Mouse (Mus musculus) bone marrow, adult 2 months (tissue): ENCODE measurements at regions not wholly inside any gene's neighbourhood (a gene's known extent, or its start where the extent isn't known, plus 50 kb on each side); places are given as distances from the start of the nearest gene placed in this dataset.

Source experiments
- CTCF ChIP-seq: fragments of 200-500 bp; IDR thresholded peaks from 2 replicates; pipeline ENCODE4 v1.5.1; 2011; ENCODE audit warnings: low read length, control low read depth; ENCODE audit not compliant: control insufficient read depth, insufficient read depth
- POLR2A ChIP-seq: fragments of 200-500 bp; IDR thresholded peaks from 2 replicates; pipeline ENCODE4 v1.6.1; 2011; ENCODE audit warnings: low read depth, mild to moderate bottlenecking, control low read depth, low read length, borderline replicate concordance; ENCODE audit not compliant: control insufficient read depth

- TF ChIP-seq CTCF (no peak), POLR2A (no peak)
Observed at GRCm38 (mm10) chr1:72030763-72031405, 181.2 kb downstream of the Mreg start.
